Mouse (Mus musculus) ZHBTc4 (cell line): ENCODE data around the gene Vps13d.

Source experiments
- DNase-seq: peaks from one replicate; pipeline ENCODE4 v3.0.0-alpha.2; 2011; ENCODE audit warnings: low read depth, low spot score

Gene Vps13d

GRCm38 (mm10) chr4:145086509-145086908 is 108.3 kb downstream of the Vps13d start:
- DNase-seq = no peak

GRCm38 (mm10) chr4:145079324-145079723 is 115.5 kb downstream of the Vps13d start:
- no peak for DNase-seq

- DNase-seq = peak; percentile 59
Observed at GRCm38 (mm10) chr4:145074276-145074675, 120.5 kb downstream of the Vps13d start.

- no peak for DNase-seq
Observed at GRCm38 (mm10) chr4:145073728-145074127, 121.1 kb downstream of the Vps13d start.

- no peak for DNase-seq
Observed at GRCm38 (mm10) chr4:145071942-145072341, 122.9 kb downstream of the Vps13d start.

- peak; percentile 5 for DNase-seq
Observed at GRCm38 (mm10) chr4:145067019-145067680, 127.7 kb downstream of the Vps13d start.

GRCm38 (mm10) chr4:145066336-145067018 is 128.3 kb downstream of the Vps13d start:
- no peak for DNase-seq

- no peak for DNase-seq
Observed at GRCm38 (mm10) chr4:145058749-145059442, 135.9 kb downstream of the Vps13d start.

GRCm38 (mm10) chr4:145056346-145056745 is 138.5 kb downstream of the Vps13d start:
- no peak for DNase-seq

- no peak for DNase-seq
Observed at GRCm38 (mm10) chr4:145055792-145056191, 139.0 kb downstream of the Vps13d start.

- no peak for DNase-seq
Observed at GRCm38 (mm10) chr4:145054369-145054768, 140.4 kb downstream of the Vps13d start.

GRCm38 (mm10) chr4:145052697-145053096 is 142.1 kb downstream of the Vps13d start:
- DNase-seq = no peak

- DNase-seq = no peak
Observed at GRCm38 (mm10) chr4:145052282-145052681, 142.5 kb downstream of the Vps13d start.

GRCm38 (mm10) chr4:145051209-145051969 is 143.4 kb downstream of the Vps13d start:
- DNase-seq = no peak

GRCm38 (mm10) chr4:145050518-145051208 is 144.1 kb downstream of the Vps13d start:
- DNase-seq = no peak

GRCm38 (mm10) chr4:145047964-145048363 is 146.8 kb downstream of the Vps13d start:
- no peak for DNase-seq

- no peak for DNase-seq
Observed at GRCm38 (mm10) chr4:145046032-145046401, 148.8 kb downstream of the Vps13d start.

GRCm38 (mm10) chr4:145045312-145046031 is 149.3 kb downstream of the Vps13d start:
- DNase-seq = no peak

- DNase-seq = no peak
Observed at GRCm38 (mm10) chr4:145041223-145041870, 153.5 kb downstream of the Vps13d start.
